Mouse (Mus musculus) gastrocnemius, postnatal 14 days (tissue): ENCODE measurements at regions not wholly inside any gene's neighbourhood (a gene's known extent, or its start where the extent isn't known, plus 50 kb on each side); places are given as distances from the start of the nearest gene placed in this dataset.

Experiments
- DNase-seq: peaks from one replicate; pipeline ENCODE4 v3.0.0; 2021; ENCODE audit warnings: mixed read lengths
- intact Hi-C: fragments of 180-260 bp; cut with DNase I; formaldehyde crosslinking; loops from one replicate; pipeline ENCODE4 v1.15.1; 2025; ENCODE audit warnings: low total_unique reads
- microRNA-seq, 2 experiments: library from miRNA; unstranded; fragments of <30 nt; microRNA quantifications; one replicate each; pipeline ENCODE4 v1.2.0; 2021

DNA sequence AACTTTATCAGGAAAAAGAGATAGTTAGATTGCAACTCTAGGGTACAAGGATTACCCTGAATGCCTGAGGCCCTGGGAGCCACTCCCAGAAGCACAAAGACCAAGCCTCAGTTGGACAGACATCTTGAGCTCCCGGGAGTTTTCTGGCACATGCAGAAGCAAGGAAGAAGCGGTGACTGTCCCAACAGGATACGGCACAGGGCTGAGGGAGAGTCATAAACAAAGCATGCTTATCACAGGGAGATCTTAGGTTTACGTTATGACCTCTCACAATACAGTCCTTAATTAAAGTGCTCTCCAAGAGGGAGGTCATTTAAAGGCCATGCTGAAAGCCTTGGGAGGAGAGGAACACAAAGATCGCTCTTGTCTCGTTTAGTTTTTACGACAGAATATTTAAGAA, 143.1 kb downstream of the Gm11361 start:
- no peak for DNase-seq
- intact Hi-C loops: no loop called here

Small RNAs in the stretch of these regions (microRNA-seq; reads per million reads assigned to microRNA genes)
- 0 reads per million in 2 experiments for gene Mir6368
